Mouse (Mus musculus) ovary, postnatal 14 days (tissue): Measurements from ENCODE around the gene Isg20l2.
"Not testable (repeated sequence)": the region's sequence is repeated elsewhere in the genome, so short reads cannot be mapped to it uniquely, and the experiment has no call there.

Source experiments
- DNase-seq: peaks from one replicate; pipeline ENCODE4 v3.0.0; 2022; ENCODE audit warnings: low spot score

Gene Isg20l2

GRCm38 (mm10) chr3:87930078-87930795, at the start of gene Isg20l2, which contains the start of gene Rrnad1:
Isg20l2 (plus strand) TSS chr3:87930314.
Rrnad1 (minus strand) TSS chr3:87930717.
- peak; percentile 97 for DNase-seq

DNA sequence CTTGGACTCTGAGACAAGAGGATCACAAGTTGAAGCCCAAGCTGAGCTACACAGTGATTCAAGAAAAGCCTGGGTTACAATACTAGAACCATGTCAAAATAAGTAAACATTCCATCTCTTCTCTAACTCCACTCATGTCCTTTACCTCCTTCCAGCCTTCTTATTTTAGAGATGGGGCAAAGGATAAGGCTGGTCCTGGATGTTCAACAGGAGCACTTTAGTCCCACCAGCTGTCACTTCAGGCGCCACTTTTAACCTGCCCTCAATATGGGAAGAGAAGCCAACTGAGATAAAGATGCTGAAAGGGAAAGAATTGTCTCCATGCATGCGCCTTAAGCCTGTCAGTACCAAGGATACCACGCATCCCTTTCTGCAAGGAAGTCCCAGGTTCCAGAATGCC, 45.8 kb upstream of the Isg20l2 start:
- no peak for DNase-seq

- peak; percentile 28 for DNase-seq
Measured at GRCm38 (mm10) chr3:87884708-87885251, 45.3 kb upstream of the Isg20l2 start.

DNA sequence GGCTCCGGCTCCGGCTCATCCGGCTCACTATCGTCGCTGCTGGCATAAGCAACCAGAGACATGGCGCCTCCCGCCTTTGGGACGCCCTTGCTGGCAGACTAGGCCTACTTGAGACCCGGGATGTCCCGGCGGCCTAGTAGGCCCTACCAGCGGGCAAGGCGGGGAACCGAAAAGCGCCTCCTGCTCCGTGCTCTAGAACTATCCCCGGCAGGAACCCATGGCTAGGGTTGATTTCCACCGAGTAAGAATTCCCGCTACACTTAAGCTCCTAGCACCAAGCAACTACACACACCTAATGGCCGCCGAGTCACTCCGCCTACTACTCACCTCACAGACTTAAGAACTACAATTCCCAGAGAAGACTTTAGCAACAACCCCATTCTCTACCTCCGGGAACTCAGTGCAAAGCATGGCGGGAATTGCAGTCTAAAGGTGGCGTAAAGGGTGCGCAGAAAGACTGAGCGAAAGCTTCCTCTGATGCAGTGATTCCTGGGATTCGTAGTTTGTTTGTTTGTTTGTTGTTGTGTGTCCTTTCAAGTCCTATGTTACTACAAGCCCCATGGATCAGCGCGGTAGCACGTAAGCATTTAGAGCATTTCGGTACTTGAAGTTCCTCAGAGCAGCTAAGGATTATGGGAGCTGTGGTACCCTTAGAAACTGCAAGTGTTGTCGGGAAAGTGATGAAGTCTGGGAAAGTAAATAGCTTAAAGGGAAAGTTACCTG, 44.7 kb upstream of the Isg20l2 start, which contains the start of gene Prcc:
Prcc (minus strand) TSS at position 328 of the 723 bp plus-strand sequence.
- peak; percentile 69 for DNase-seq

DNA sequence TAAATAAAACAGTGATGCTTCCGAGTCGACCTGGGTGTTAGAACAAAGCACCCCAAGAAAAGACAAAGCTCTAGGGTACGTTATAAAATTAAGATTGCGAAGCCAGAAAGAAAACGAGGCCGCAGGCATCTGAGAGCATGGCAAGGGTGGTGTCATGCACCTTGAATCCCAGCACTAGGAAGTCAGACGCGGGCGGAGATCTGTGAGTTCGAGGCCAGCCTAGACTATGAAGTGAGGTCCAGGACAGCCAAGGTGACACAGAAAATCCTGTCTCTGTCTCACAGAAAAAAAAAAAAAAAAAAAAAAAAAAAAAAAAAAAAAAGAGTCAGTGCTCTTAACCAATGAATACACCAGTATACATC, 44.1 kb upstream of the Isg20l2 start:
- DNase-seq = no peak

DNA sequence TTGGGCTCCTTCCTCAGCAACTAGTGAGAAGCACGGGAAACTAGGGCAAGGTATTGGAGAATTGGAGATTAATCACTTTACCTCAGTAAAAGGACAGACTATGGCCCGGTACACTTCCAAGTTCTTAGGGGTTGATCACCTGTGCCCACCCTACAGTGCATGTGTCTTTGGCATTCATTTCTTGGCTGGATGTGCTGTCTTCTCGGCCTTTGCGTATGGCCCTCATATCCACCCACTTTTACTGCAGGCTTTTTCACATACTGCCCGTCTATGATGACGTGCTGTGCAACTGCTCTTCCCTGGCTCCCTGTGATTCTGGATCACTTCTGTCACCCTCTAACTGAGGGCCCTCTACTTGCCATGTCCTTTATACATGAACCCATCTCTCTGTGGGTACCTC, 43.7 kb upstream of the Isg20l2 start:
- DNase-seq = no peak

- not testable (repeated sequence) for DNase-seq
Measured at GRCm38 (mm10) chr3:87887400-87887799, 42.7 kb upstream of the Isg20l2 start.

- no peak for DNase-seq
Measured at GRCm38 (mm10) chr3:87891481-87891880, 38.6 kb upstream of the Isg20l2 start.

- DNase-seq = no peak
Measured at GRCm38 (mm10) chr3:87893367-87893905, 36.7 kb upstream of the Isg20l2 start.

DNA sequence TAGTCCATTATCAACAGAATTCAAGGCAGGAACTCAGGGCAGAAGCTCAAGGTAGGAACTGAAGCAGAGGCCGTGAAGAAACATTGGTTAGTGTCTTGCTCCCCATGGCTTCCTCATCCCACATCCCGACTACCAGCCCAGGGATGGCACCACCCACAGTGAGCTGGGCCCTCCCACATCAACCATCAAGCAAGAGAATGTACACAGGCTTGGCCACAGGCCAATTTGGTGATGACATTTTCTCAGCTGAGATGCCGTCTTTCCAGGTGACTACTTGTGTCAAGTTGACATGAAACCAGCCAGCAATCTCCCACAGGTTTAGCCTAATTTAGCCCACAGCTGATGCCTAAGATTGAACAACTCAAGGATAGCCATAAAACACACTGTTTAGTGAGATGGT, 30.8 kb upstream of the Isg20l2 start:
- no peak for DNase-seq

DNA sequence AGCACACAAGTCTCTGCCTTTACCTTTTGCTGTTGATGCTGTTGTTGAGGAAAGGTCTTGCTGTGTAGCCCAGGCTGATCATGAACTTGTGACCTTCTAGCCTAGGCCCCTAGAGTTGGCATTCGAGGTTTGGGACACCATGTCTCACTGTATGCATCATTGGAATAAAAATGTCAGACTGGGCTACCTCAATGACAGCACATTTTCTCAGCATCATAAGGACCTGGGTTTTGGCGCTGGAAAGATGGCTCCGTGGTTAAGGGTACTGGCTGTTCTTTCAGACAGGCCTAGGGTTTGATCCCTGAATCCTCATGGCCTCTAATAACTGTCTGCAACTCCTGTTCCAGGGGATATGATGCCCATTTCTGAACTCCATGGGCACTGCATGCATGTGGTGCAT, 30.3 kb upstream of the Isg20l2 start:
- DNase-seq = no peak

- no peak for DNase-seq
Measured at GRCm38 (mm10) chr3:87901036-87901624, 29.0 kb upstream of the Isg20l2 start.

- DNase-seq = not testable (repeated sequence)
Measured at GRCm38 (mm10) chr3:87901959-87902358, 28.2 kb upstream of the Isg20l2 start.

- DNase-seq = no peak
Measured at GRCm38 (mm10) chr3:87903821-87904220, 26.3 kb upstream of the Isg20l2 start.

GRCm38 (mm10) chr3:87905880-87906485, 24.1 kb upstream of the Isg20l2 start, which contains the start of gene Hdgf:
Hdgf (plus strand) TSS chr3:87906321.
- DNase-seq = peak; percentile 84

DNA sequence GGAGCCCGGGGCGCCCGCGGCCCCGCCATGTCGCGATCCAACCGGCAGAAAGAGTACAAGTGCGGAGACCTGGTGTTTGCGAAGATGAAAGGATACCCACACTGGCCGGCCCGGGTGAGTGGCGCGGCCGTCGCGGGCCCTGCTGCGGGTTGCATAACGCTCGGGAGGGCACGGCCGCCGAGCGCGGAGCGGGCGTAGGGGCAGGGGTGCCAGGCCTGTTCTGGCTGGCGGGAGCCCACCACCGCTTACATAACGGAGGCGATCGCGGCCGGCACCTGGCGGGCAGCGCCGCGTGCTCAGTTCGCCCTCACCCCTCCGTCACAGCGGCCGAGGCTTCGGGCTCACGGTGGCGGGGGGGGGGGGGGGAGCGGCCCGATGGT, 23.5 kb upstream of the Isg20l2 start:
- DNase-seq = no peak

- DNase-seq = no peak
Measured at GRCm38 (mm10) chr3:87906981-87907857, 22.9 kb upstream of the Isg20l2 start.

GRCm38 (mm10) chr3:87907906-87908305, 22.2 kb upstream of the Isg20l2 start:
- no peak for DNase-seq

- no peak for DNase-seq
Measured at GRCm38 (mm10) chr3:87909381-87909780, 20.7 kb upstream of the Isg20l2 start.

DNA sequence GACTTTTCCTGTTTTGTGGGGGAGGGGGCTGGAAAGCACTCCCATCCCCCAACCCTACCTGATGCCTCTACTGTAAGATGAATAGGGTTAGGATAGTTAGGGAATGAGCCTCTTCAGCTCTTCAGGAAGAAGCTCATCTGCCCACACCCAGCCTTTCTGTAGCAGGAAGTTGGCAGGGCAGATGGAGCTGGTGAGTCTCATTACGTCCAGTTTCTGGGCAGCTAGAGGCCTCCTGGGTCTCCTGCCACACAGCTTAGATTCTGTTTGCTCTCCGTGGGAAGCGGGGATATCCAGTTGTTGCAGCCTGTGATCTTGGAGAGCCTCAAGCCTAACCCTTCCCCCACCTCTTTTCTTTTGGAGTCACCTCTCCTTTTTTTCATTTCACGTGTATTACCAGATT, 20.2 kb upstream of the Isg20l2 start:
- DNase-seq = no peak

DNA sequence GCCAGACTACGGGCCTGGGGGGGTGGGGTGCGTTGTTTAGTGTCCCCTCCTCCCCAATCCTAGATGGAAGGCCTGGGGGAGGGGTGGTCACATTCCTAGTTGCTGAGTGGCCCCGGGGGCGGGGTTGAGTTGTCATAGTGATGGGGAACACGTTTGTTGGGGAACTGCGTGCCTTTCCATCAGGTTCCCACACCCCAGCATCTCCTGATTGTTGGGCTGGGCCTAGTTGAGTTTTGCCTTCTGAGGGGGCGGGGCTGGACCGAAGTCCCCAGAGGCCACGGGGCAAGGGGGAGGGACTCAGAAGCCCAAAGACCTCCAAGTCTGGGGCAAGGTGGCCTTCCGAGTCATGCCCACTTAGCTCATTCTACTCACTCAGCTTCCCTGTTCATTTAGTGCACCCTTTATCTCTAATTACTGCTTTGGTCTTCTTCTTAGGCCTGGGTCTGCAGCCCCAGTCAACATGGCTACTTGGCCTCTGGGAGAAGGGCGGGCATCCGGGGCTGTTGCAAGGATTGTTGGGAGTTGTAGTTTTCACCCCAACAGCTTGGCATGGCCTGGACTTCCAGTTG, 19.5 kb upstream of the Isg20l2 start:
- peak; percentile 72 for DNase-seq
